Mouse (Mus musculus) adrenal gland, adult 18-20 months (tissue): ENCODE data around the gene Senp6. TPM values are rescaled to one million over a fixed set of nuclear protein-coding genes. Genes with fewer than 3 reads are reported as not detected.
"Not testable (repeated sequence)": the region's sequence is repeated elsewhere in the genome, so short reads cannot be mapped to it uniquely, and the experiment has no call there.

Source experiments
- DNase-seq, 2 experiments: peaks; one replicate each; pipeline ENCODE4 v3.0.0; 2021 to 2022; ENCODE audit warnings: low spot score in 2 of 2
- total RNA-seq, 2 experiments: library from RNA; stranded (reverse); gene quantifications; 1 replicate in 1 of 2; 2 replicates in 1 of 2; pipeline ENCODE4 v1.2.3; 2021

Senp6 gene
- total RNA-seq, 2 experiments from 2014 or later, result 99.2 to 111 TPM

DNA sequence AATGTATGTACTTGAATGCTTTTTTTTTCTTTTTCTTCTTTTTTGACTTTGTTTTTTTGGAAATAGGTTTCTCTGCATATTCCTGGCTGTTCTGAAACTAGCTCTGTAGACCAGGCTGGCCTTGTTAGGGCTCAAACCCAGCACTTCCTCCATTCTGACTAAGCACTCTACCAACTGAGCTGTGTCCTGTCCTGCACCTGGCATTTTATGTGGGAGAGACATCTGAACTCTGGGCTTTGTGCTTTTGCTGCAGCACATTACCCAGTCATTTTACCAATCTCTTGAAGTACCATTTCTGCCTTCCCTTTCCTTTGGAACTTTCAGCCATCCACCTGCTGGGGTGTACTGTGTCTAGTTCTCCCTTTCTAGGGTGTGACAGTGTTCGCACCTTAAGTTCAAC is 7.4 kb downstream of the Senp6 start:
- DNase-seq, result no peak

DNA sequence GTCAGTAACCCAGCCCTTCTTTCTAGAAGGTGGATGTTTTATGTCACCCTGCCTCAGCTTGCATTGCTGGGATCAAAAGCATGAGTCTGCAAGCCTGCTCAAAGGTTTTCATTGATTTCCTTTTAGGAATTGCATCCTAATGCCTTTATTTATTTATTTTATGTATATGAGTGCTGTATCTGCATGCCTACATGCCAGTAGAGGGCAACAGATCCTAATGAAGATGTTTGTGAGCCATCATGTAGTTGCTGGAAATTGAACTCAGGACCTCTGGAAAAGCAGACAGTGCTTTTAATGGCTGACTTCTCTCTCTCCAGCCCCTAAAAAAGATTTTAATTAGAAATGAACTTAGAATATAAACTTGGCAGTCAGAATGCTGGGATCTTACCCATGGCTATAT is 8.2 kb downstream of the Senp6 start:
- DNase-seq, result no peak

DNA sequence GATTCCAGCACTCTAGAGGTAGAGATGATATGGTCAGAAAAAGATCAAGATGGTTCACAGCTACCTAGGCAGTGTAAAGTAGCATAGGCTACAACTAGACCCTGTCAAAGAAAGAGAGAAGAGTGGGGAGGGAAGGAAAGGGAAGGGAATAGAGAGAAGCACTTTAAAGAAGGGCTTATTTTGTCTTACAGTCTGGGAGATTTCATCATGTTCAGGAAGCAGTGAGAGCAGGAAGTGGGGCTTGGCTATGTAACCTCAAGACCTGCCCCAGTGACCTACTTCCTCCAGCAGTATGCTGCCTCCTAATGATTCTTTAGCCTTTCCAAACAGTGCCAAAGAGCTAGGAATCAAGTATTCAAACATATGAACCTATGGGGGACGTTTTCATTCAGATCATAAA is 14.2 kb downstream of the Senp6 start:
- no peak for DNase-seq

DNA sequence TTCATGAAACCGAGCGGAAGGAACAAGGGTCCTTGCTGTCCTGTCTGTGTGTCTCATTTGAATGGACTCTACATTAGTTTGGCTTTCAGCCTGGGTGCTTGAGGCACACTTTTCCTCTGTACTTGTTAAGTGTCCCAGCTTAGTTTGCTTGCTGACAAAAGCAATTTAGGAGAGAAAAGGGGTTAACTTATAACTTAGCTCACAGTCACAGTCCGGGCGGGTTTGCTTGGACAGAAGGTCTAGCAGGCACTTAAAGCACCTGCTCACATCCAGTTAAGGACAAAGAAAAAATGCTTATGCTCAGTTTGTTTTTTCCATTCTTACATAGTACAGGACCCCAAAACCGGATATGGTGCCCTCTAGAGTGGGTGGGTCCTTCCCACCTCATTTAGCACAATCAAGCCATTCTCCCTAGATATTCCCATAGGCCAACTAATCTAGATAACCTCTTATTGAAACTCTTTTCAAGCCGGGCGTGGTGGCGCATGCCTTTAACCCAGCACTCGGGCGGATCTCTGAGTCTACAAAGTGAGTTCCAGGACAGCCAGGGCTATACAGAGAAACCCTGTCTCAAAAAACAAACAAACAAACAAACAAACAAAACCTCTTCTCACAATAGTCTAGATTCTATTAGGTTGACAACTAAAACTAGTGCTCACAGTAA is 17.9 kb downstream of the Senp6 start:
- no peak for DNase-seq

DNA sequence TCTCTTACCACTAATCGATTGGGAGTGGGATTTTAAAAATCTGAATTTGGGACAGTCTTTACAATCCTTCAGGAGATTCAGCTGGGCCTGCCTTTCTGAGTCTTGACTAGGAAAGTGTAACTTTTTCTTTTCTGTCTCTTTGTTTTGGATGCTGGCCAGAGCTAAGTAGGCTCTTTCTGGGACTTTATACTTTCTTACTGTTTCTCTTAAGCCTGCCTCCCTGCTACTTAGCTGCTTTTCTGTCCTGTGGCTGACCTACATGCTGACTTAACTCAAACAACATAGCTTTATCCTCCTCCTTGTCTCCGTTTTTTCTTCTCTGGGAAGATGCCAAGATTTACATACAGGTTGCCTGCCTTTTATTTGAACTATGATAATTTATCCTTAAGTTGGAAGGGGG is 19.0 kb downstream of the Senp6 start:
- no peak for DNase-seq

DNA sequence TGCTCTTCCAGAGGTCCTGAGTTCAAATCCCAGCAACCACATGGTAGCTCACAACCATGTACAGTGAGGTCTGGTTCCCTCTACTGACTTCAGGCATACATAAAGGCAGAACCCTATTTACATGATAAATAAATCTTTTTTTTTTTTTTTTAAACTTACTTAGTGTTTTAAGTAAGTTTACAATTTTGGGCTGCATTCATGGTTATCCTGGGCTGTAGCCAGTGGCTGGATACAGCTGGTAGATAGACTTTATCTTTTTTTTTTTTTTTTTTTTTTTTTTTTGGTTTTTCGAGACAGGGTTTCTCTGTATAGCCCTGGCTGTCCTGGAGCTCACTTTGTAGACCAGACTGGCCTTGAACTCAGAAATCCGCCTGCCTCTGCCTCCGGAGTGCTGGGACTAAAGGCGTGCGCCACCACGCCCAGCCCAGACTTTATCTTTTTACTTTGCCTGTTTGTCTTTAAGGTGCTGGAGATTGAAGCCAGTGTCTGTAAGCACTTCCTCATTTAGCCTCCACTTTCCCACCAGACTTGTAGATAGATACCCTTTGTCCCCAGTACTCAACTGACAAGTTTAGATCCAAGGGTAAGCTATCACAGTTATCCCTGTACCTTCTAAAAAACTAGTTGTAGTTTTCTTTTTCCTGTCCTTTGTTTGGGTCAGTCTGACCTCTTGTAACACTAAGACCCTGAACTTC is 19.7 kb downstream of the Senp6 start:
- not testable (repeated sequence) for DNase-seq

DNA sequence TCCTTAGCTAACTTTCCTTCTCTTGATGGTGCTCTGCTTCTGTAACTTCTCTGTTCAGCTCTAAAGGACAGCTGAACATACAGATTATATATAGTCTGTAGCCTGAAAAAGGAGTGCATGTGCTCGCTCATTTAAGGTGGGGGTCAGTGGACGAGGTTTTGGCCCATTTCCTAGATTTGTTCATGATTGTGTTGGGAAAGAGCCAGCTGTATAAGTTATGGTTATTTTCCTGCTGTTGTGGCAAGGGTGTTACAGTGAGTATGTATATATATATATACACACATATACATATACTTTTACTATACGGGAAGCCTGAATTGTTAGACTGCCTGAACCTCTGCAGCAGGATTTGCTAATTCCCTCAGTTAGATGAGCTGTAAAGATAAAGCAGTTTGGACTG is 22.7 kb downstream of the Senp6 start:
- no peak for DNase-seq

DNA sequence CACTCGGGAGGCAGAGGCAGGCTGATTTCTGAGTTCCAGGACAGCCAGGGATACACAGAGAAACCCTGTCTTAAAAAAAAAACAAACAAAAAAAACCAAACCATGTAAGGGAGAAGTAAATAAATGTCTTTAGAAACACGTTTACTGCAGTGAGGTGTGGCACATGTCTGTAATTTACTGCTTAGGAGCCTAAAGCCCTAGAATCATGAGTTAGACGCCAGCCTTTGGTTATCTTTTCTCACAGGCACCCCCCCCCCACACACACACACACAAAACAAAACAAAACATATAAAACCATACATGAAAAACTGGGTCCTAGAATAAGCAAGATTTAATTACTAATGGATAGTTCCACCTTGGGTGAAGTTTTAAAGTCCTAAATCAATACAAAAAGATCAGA is 29.6 kb downstream of the Senp6 start:
- no peak for DNase-seq

DNA sequence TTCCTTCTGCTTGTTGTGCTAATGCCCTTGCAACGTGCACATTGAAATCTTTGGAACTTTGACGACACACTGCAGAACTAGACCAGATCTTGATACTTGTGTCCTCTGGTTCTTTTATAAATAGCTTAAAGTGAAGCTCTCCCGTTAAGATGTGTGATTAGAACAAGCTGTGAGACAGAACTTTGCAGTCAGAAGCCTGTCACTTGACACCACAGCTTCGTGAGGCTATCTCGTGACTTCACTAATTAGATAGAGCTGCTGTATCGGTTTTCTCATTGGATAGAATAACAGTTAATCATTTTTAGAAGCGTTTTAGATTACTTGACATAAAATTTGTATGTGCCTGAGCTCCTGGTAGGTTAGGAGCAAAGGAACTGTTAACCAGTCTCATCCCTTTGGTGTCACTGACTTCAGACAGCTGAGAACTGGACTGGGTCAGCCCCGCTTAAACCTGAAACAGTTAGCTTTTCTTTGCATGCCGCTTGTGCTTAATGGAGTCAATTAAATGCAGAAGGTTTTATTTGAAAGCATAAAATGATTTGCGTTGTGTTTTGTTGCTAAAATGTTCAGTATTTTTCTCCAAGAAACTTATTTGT is 79.4 kb downstream of the Senp6 start:
- no peak for DNase-seq

DNA sequence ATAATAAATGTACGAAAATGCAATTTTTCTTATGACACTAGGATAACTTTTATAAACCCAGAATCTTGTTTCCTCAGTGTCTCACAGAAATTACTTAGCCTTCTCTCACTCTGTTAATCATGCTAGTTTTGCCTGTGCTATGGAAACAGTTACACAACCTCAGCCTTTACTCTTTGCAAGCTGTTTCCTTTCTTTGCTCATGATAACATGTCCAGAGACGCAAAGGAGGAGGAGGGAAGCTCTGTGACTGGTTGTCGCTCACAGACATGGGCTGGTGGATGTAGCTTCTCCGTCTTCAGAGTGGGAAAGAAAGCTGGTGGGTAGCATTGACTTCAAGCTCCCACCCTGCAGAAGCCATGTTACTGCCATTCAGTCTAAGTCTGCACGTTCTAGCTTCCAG is 82.9 kb downstream of the Senp6 start:
- DNase-seq, result no peak

DNA sequence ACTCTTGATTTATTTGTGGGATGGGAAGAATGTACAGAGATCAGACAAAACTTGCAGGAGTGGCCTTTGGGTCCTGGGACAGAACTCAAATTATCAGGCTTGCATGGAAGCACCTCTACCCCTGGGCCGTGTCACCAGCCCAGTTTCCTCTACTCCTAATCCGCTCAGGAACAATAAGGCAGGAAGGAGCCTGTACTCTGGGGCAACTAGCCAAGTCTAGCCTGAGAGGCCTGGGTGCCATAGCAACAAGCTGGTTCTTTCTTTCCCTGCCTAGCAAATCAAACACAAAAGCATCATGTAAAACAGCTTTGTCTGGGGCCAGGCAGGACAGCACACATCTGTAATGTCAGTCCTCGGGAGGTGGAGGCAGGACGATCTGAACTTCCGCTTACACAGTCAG is 88.6 kb downstream of the Senp6 start:
- DNase-seq, result no peak

DNA sequence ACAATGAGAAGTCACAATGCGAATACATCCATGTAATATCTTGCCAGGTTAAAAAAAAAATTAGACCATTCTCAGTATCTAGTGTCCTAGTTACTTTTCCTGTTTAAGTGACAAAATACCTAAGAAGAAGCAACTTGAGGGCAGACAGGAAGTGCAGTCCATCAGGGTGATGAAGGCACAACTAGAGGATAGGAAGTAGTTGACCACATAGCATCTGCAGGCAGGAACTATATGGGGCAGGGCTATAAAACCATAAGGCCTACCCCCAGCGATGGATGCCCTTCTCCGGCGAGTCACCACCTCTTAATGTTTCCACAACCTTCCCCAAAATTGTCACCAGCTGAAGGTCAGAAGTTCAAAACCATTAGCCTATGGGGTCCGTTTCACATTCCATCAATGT is 90.1 kb downstream of the Senp6 start:
- no peak for DNase-seq

DNA sequence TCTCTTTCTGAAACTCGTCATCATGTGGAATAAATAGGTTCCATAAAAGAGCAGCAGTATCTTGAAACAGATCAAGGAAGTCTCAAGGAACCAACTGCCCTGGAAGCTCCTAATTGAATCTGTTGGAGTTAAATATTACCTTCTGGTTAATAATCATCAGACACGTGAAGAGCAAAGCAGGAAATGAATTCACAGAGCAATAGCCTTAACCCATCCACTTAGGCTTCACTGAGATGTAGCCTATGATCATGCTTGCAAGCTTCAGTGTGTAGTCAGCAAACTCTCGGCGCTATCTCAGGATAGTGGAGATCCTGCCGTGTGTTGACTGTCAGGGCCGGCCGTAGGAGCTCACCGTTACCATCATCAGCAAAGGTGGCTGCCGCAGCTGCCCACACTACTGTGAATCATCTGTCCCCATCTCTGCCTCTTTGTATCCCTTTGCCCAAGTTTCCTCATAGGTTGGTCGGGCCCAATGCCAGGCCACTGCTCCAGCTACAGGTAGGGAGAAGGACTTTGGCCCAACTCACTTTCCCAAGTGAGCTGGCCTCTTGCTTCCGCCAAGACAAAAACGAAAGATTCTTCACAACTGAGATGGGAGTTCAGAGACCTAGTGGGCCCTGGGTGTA is 91.2 kb downstream of the Senp6 start:
- DNase-seq, result no peak

DNA sequence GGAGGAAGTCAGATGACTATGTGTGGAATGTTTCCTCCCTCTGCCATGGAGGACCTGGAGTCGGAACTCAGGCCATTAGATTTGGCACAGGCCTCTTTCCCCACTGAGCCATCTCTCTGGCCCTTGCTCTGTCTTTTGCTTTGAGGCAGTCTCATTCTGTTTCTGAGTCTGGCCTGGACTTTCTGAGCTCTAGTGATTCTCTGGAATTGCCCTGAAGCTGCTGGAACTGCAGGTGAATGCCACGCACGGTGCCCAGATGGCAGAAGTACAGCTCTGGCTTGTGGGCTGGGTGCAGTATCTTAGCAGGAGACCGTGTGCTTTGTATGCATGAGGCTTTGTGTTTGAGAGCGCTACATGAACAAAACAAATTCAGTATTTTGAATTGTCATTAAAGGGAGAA is 92.2 kb downstream of the Senp6 start:
- no peak for DNase-seq

DNA sequence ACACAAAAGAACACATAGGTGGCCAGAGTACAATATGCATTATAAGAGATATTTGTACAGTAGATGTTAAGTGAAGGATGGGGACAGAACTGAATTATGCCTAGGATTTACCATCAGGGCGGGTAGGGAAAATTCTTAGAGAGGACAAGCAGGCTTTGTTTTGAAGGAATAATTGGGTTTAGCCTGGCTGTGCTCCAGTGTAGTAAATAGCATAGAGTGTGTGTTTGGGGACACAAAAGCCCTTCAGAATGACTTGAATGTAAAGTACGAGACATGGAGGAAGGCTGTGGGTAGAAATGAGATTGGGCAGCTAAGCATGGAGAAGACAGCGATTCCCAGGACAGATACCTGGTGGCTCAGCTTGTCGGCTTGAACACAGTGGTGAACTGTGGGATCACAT is 94.7 kb downstream of the Senp6 start:
- DNase-seq, result no peak

DNA sequence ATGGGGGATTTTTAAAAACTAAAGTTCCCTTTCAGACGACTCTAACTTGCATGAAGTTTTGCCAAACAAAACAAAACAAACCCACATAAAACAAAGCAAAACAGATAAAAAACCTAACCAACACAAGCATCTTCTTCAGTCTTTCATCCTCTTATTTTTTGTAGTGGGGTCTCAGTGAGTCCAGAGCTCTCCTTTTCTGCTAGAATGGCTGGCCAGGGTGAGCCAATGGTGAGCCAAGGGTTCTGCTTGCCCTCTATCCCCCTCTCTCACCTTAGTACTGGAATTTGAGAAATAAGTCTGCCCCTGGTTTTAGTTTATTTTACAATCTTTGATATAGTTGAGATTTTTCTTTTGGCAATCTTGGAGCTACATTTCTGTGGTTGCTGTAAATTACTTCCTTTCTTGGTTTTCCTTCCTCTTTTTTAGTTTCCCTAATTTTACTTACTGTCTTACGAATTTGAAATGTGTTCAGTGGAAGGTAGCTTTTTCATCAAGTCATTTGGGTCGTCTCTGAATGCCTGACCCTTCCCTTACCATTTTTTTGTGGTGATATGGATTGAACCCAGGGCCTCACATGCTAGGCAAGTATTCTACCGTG is 96.5 kb downstream of the Senp6 start:
- DNase-seq, result no peak

DNA sequence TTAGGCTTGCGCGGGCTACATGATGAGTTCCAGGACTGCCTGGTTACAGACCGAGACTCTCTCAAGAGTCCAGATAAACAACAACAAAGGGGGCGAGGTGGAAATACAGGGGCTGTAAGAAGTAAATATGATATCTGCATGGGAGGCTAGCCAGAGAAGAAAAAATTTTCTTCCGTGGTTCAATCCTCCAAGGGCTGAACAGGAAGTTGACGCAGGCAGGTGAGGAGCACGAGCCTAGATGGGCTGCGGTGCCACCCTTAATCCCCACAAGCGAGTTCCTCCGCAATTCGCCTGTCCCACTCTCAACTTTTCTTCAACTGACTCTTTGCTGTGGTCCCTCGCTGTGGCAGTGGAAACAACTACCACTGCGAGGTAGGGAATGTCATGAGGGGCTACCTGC is 97.5 kb downstream of the Senp6 start:
- no peak for DNase-seq

DNA sequence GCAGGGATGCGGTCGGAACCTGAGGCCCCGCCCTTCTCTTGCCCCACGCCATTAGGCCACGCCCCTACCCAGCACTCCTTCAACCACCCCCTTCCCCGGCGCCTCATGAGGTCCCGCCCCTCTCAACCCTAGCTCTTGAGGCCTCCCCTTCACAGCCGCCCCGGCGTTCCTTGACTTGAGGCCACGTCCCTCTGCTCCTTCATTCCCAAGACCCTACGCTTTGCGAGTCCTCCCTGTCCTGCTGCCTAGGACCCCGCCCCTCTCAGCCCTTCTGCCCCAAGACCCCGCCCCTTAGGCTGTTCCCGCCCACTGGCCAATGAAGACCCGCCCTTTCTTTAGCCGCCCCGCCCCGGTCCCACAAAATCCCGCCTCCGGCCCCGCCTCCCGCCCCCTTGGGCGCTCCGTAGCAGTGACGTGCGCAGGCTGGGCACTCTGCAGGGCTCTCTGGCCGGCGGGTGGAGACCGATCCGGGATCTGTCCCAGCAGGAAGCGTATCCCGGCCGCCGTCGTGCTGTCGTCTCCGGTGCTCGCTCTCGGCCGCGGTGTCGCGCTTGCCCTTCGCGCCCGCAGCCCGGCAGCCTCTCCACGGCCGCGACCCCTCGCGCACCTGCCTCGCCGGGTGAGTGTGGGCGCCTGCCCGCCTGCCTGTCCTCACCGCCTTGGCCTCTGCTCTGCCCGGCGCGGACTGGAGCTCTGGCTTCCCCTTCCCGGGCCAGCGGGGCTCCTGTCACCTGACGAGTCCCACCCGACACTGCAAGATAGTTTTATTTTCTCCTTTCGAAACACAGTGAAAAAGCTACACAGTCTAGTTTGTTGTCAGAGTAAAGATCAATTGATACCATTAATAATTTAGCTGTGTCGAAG is 98.1 kb downstream of the Senp6 start, which contains the start of gene Myo6:
TSS of gene Myo6 (plus strand) at position 421 of the 864 bp plus-strand sequence.
- peak; percentile 95 to 98 for DNase-seq

DNA sequence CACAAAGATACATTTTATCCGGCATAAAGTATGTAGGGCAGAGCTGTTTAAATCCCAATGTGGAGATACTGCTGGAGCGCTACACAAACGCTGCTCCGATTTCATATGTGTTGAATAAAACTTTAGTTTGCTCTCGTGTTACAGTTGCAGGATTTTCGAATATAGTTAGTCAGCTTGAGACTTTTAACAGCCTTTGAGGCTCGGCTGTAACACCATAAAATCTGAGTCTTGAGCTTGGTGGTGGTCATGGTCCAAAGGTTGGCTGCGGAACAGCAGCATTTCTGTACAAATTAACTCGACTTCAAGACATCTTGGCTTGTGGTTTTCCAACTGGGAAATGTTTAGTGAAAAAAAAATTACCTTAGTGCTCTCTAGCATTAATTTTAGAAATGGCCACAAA is 99.0 kb downstream of the Senp6 start:
- no peak for DNase-seq

DNA sequence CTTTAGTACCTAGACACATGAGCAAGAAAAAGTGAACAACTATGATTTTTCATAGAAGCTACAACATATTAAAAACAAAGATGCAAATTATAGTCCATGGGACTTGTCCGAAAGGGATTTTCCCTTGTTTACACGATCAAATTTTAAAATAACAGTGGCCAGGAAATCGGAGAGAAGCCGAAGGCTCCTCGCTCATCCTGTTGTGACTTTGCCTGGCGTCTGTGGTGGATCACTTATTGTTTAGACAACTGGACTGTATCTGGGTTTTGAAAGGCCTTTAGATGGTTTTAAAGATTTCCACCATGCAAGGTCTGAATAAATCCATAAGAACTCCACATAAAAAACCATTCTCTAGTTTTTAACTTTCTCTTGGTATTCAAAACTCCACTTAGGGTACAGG is 99.7 kb downstream of the Senp6 start:
- DNase-seq, result no peak

DNA sequence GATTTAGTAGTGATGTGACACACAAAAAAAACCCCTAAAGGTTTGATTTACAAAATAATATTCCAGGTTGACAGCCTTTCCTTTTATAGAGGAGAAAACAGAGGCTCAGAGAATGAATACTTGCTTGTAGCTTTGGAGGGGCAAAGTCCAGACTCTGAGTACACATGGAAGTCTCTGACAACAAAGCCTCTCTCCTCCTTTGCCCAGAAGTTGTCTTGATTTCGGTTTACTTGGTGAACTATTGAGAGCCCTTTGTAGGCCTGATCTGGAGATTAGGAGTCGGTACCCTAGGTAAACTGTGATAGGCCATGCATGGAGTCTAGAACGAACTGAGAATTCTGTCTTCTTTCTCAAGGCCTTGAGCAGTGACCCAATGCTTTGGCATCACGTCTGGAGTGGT is 100.4 kb downstream of the Senp6 start:
- no peak for DNase-seq
